Mouse (Mus musculus): ENCODE data around the gene Lrp5.

GRCm38 (mm10) chr19:3575276-3575631 lies 111.1 kb downstream of the Lrp5 start:
- no peak for TF ChIP-seq CTCF (IDR thresholded peaks at IDR 0.05; ENCODE audit: borderline replicate concordance, extremely low read depth, insufficient read depth, insufficient read length)
- TF ChIP-seq POLR2A (IDR thresholded peaks at IDR 0.05; ENCODE audit: borderline replicate concordance, extremely low read depth, insufficient read depth, insufficient read length, poor library complexity, severe bottlenecking) = no peak

Measured in brain, embryonic 14.5 days (tissue).